Mouse (Mus musculus) midbrain, embryonic 10.5 days (tissue): Measurements from ENCODE around the gene Cdiptos. TPM values are rescaled to one million over a fixed set of nuclear protein-coding genes. Genes with fewer than 3 reads are reported as not detected.

Source experiments
- DNase-seq: peaks from one replicate; pipeline ENCODE4 v3.0.0-alpha.2; 2017; ENCODE audit warnings: low spot score
- H3K27ac ChIP-seq: fragments of 300-500 bp; sonication (generic); replicated peaks from 2 replicates; pipeline ENCODE4 v1.5.1; 2016; ENCODE audit warnings: mild to moderate bottlenecking
- H3K27me3 ChIP-seq: fragments of 300-500 bp; sonication (generic); 2 replicates; pipeline ENCODE4 v1.6.1; 2016; ENCODE audit warnings: low read depth, mild to moderate bottlenecking; ENCODE audit not compliant: poor library complexity, severe bottlenecking
- H3K36me3 ChIP-seq: fragments of 300-500 bp; sonication (generic); 2 replicates; pipeline ENCODE4 v1.6.1; 2016; ENCODE audit warnings: mild to moderate bottlenecking, moderate library complexity
- H3K4me1 ChIP-seq: fragments of 300-500 bp; sonication (generic); 2 replicates; pipeline ENCODE4 v1.6.1; 2016
- H3K4me3 ChIP-seq: fragments of 300-500 bp; sonication (generic); 2 replicates; pipeline ENCODE4 v1.5.1; 2016; ENCODE audit warnings: mild to moderate bottlenecking, moderate library complexity
- H3K9me3 ChIP-seq: fragments of 300-500 bp; sonication (generic); replicated peaks from 2 replicates; pipeline ENCODE4 v1.6.1; 2016; ENCODE audit warnings: mild to moderate bottlenecking
- WGBS: fragments of 180-500 bp; shearing (Covaris S2); methylation state at CpG from one replicate; pipeline ENCODE4 v1.1.7; 2016; 5-methylcytosine and 5-hydroxymethylcytosine counted together
- polyA plus RNA-seq: library from polyadenylated mRNA; unstranded; fragments of >200 nt; fragmentation: Nextera tagmentation; extraction: Ambion mirVana; gene quantifications from 2 replicates; pipeline ENCODE4 v1.2.1, GENCODE M21; 2016

Gene Cdiptos
- polyA plus RNA-seq: 0.51 and 1.0 TPM in 2 replicates

DNA sequence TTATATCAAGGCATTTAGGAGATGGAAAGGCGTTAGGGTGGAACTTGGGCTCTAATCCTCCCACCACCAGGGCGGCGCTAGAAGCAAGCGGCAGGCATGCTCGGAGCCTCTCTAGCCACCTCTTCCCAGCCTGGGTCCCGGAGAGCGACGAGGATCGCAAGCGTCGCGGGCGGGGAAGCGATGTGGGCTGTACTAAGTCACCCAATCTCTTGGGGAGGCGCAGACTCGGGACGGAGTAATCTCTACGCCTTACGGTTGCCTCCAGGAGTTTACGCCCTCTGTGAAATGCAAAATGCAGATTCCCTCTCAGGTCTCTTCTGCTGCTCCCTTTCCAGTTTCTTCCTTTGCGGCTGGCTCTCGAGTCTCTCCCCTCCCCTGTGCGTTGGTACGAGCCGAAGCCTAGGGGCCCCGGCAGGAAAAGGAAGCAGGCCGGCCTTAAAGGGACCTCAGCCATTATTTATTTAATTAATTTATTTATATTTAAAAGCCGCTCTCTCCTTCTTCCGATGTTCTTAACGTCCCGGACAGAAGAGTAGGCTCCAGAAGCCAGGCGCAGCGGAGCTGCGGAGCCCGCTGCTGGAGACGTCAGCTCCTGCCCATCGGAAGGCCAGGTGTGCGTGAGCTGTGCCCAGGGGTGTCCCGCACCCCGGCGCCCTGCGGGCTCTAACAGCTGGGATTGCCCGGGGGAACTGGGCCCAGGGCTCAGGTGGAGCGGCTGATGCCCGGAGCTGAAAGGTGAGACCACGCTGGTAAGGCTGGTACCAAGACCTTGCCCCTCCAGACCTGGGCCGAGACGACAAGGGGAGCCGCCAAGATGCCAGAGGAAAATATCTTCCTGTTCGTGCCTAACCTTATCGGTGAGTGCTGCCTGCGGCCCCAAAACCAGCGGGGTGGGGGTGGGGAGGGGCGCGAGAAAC lies at the start of gene Cdiptos:
Gene Cdiptos, minus strand, starts transcription at position 149 of the 917 bp plus-strand sequence.
- under 1% methylated on average over 55 of the region's 55 CpGs for WGBS
- peak within 1 kb of the TSS; percentile 99 for H3K4me3 ChIP-seq
- peaks cover 17% of the 10 kb centered on the region for H3K4me1 ChIP-seq

GRCm38 (mm10) chr7:127024755-127025555 lies 49.1 kb upstream of the Cdiptos start:
- Histone ChIP-seq H3K4me1 (peaks cover 67% of the 10 kb centered on the region), H3K36me3 (peaks cover 67% of the 10 kb centered on the region), H3K27me3 (no peaks in the 10 kb centered on the region), H3K9me3 (no peaks in the 10 kb centered on the region), H3K27ac (peak overlapping the region; percentile 100), H3K4me3 (peak overlapping the region; percentile 88)
- under 1% methylated on average over 30 of the region's 30 CpGs for WGBS
- DNase-seq: peak; percentile 76

More for the DNA sequence above, at the start of gene Cdiptos:
- Histone ChIP-seq H3K9me3 (no peaks in the 10 kb centered on the region), H3K27ac (peak within 1 kb of the TSS; percentile 99), H3K27me3 (no peaks in the 10 kb centered on the region), H3K36me3 (peaks cover 36% of the 10 kb centered on the region)
- peak; percentile 97 for DNase-seq

GRCm38 (mm10) chr7:127023896-127024690 lies 48.2 kb upstream of the Cdiptos start:
- Histone ChIP-seq H3K36me3 (peaks cover 58% of the 10 kb centered on the region), H3K27me3 (no peaks in the 10 kb centered on the region), H3K27ac (peak overlapping the region; percentile 100), H3K4me3 (peak overlapping the region; percentile 88), H3K4me1 (peaks cover 76% of the 10 kb centered on the region), H3K9me3 (no peaks in the 10 kb centered on the region)
- no peak for DNase-seq
- WGBS: 38% methylated on average over 19 of the region's 19 CpGs

DNA sequence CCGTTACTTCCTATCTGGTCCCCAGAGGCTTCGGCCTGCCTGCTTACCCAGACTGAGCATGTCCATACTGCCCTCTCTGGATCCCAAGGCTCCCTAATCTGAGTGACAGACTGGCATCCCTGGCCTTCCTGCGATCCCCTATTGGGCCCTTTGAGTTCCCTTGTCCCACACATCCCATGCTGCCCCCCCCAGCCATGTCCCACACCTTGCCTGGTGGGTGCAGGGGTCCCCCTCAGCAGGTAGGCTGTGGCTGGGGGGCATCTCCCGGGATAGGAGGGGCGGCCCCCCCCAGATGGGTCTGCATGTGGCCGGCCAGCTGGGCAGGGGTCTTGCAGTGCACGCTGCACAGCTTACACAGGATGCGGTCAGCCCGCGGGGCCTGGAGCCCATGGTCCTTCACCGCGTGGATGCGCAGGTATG lies 47.4 kb upstream of the Cdiptos start:
- H3K9me3 ChIP-seq: no peaks in the 10 kb centered on the region
- H3K36me3 ChIP-seq: peaks cover 50% of the 10 kb centered on the region
- H3K4me3 ChIP-seq: peak overlapping the region; percentile 88
- DNase-seq: no peak
- H3K27ac ChIP-seq: peak overlapping the region; percentile 100
- peaks cover 82% of the 10 kb centered on the region for H3K4me1 ChIP-seq
- H3K27me3 ChIP-seq: no peaks in the 10 kb centered on the region
- 81% methylated on average over 13 of the region's 13 CpGs for WGBS

- H3K27ac ChIP-seq: peak overlapping the region; percentile 100
- H3K36me3 ChIP-seq: peaks cover 44% of the 10 kb centered on the region
- H3K4me3 ChIP-seq: peak overlapping the region; percentile 88
- H3K9me3 ChIP-seq: no peaks in the 10 kb centered on the region
- DNase-seq: no peak
- peaks cover 82% of the 10 kb centered on the region for H3K4me1 ChIP-seq
- H3K27me3 ChIP-seq: no peaks in the 10 kb centered on the region
- 72% methylated on average over 7 of the region's 7 CpGs for WGBS
Observed at GRCm38 (mm10) chr7:127022528-127023271, 46.8 kb upstream of the Cdiptos start.

GRCm38 (mm10) chr7:127021563-127022527 lies 45.9 kb upstream of the Cdiptos start:
- Histone ChIP-seq H3K27me3 (no peaks in the 10 kb centered on the region), H3K27ac (peak overlapping the region; percentile 92), H3K4me1 (peaks cover 88% of the 10 kb centered on the region), H3K36me3 (peaks cover 42% of the 10 kb centered on the region), H3K4me3 (peak overlapping the region; percentile 88), H3K9me3 (no peaks in the 10 kb centered on the region)
- WGBS: 49% methylated on average over 5 of the region's 5 CpGs
- DNase-seq: peak; percentile 56

GRCm38 (mm10) chr7:127020901-127021562 lies 45.1 kb upstream of the Cdiptos start, which contains the start of the genes Gm42742 and Prrt2:
Gene Gm42742 (minus strand): TSS chr7:127021097.
Gene Prrt2 (minus strand): TSS chr7:127021211.
- Histone ChIP-seq H3K27me3 (no peaks in the 10 kb centered on the region), H3K36me3 (peaks cover 42% of the 10 kb centered on the region), H3K27ac (peak within 1 kb of the TSS; percentile 92), H3K4me1 (peaks cover 96% of the 10 kb centered on the region), H3K4me3 (peak within 1 kb of the TSS; percentile 88), H3K9me3 (no peaks in the 10 kb centered on the region)
- DNase-seq: peak; percentile 74
- WGBS: 1% methylated on average over 35 of the region's 37 CpGs

DNA sequence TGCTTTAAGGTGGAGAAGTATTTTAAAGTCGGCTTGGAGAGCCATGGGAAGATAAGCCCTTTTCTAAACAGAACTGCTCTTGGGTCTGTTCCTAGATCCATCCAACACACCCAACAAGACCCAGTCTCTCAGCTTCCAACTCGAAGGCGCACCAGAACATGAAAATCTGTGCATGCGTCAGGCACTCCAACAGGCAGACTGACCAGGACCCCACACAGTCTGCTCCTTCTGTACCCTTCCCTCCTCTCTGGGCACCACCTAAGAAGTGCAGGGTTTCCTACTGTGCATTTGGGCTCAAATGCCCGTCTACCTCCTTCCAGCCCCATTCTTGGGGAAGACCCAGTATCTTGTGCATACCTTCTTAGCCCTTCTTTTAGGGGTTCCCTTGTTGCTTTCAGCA lies 44.6 kb upstream of the Cdiptos start:
- H3K4me3 ChIP-seq: peak overlapping the region; percentile 88

DNA sequence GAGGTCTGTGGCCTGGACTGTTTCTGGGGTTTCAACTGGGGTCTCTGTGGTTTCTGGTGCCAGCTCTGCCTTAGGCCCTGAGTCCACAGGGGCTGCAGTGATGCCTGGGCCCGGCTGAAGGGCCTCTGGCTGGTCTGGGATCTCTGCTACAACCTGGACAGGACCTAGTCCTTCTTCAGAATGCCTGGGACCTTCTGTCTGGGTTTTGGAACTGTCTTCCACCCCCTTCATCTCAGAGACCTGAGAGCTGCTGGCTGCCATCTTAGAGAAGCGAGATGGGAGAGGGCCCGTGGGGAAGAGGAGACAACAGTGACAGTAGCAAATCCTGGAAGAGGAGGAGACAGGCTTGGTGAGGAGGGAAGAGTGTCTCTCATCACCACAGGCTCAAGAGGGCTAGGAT lies 44.1 kb upstream of the Cdiptos start:
- Histone ChIP-seq H3K4me3 (peak overlapping the region; percentile 88), H3K36me3 (peaks cover 45% of the 10 kb centered on the region), H3K4me1 (peaks cover 99% of the 10 kb centered on the region), H3K27me3 (no peaks in the 10 kb centered on the region), H3K27ac (peak overlapping the region; percentile 92), H3K9me3 (no peaks in the 10 kb centered on the region)
- WGBS: 58% methylated on average over 3 of the region's 3 CpGs
- no peak for DNase-seq

More for the DNA sequence above, 44.6 kb upstream of the Cdiptos start:
- Histone ChIP-seq H3K4me1 (peaks cover 99% of the 10 kb centered on the region), H3K36me3 (peaks cover 45% of the 10 kb centered on the region), H3K9me3 (no peaks in the 10 kb centered on the region), H3K27me3 (no peaks in the 10 kb centered on the region), H3K27ac (peak overlapping the region; percentile 92)
- no peak for DNase-seq
- WGBS: 34% methylated on average over 5 of the region's 5 CpGs

DNA sequence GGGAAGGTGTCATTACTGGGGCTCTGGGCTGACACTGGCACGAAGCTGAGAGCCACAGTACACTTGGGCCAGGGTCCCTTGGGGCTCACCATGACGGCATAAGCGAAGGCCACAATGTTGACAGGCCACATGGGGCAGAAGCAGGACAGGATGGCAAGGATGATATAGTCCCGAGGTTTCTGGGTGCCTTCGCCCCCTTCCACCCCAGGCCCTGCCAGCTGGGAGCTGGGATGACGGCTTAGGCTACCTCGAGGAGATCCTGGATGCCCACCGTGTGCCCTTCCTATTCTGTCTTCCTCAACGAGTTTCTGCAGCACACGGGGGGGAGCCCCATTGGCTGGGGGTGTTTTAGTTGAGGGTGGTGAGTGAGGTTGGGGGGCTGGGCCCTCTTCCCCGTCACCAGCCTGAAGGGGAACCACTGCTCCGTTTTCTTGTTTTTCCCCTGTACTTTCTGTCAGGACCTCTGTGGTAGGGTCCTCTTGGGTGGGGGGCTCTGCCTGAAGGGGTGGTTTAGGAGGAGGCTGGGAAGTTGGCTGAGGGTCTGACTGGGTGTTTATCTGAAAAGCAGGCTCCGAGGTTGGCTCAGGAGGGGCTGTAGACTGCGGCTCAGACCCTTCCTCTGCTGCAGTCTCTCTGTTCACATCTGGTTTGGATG lies 43.5 kb upstream of the Cdiptos start:
- Histone ChIP-seq H3K27me3 (no peaks in the 10 kb centered on the region), H3K27ac (peak overlapping the region; percentile 96), H3K9me3 (no peaks in the 10 kb centered on the region), H3K36me3 (peaks cover 45% of the 10 kb centered on the region), H3K4me3 (peak overlapping the region; percentile 88), H3K4me1 (peaks cover 99% of the 10 kb centered on the region)
- 82% methylated on average over 14 of the region's 14 CpGs for WGBS
- no peak for DNase-seq
